Mouse (Mus musculus) bone marrow, adult 2 months (tissue): ENCODE results near the gene March8. TPM values are rescaled to one million over a fixed set of nuclear protein-coding genes. Genes with fewer than 3 reads are reported as not detected.

Source experiments
- H3K27ac ChIP-seq: fragments of 200-500 bp; 2 replicates; pipeline ENCODE4 v1.5.1; 2012; ENCODE audit warnings: low read depth, mild to moderate bottlenecking, control low read depth, inconsistent platforms, low read length; ENCODE audit not compliant: control insufficient read depth, poor library complexity, insufficient read depth
- H3K4me1 ChIP-seq: fragments of 200-500 bp; 2 replicates; pipeline ENCODE4 v1.6.1; 2011; ENCODE audit warnings: low read length; ENCODE audit not compliant: control insufficient read depth, insufficient read depth
- H3K4me3 ChIP-seq: fragments of 200-500 bp; replicated peaks from 2 replicates; pipeline ENCODE3; 2011; ENCODE audit warnings: mild to moderate bottlenecking, low read depth, low read length, control low read depth; ENCODE audit not compliant: control insufficient read depth
- CTCF ChIP-seq: fragments of 200-500 bp; IDR thresholded peaks from 2 replicates; pipeline ENCODE4 v1.5.1; 2011; ENCODE audit warnings: low read length, control low read depth; ENCODE audit not compliant: control insufficient read depth, insufficient read depth
- POLR2A ChIP-seq: fragments of 200-500 bp; IDR thresholded peaks from 2 replicates; pipeline ENCODE4 v1.6.1; 2011; ENCODE audit warnings: low read depth, mild to moderate bottlenecking, control low read depth, low read length, borderline replicate concordance; ENCODE audit not compliant: control insufficient read depth
- WGBS: fragments of 180-500 bp; shearing (Covaris S2); methylation state at CpG from one replicate; pipeline ENCODE4 v1.1.7; 2018; 5-methylcytosine and 5-hydroxymethylcytosine counted together
- polyA plus RNA-seq: library from polyadenylated mRNA; stranded (reverse); fragments of >200 nt; gene quantifications from 2 replicates; pipeline ENCODE4 v1.2.4, GENCODE M21; 2011; ENCODE audit warnings: low replicate concordance; ENCODE audit not compliant: missing spikeins, insufficient read depth, insufficient read length

The March8 gene
- 61.5 and 67.5 TPM in 2 replicates for polyA plus RNA-seq

DNA sequence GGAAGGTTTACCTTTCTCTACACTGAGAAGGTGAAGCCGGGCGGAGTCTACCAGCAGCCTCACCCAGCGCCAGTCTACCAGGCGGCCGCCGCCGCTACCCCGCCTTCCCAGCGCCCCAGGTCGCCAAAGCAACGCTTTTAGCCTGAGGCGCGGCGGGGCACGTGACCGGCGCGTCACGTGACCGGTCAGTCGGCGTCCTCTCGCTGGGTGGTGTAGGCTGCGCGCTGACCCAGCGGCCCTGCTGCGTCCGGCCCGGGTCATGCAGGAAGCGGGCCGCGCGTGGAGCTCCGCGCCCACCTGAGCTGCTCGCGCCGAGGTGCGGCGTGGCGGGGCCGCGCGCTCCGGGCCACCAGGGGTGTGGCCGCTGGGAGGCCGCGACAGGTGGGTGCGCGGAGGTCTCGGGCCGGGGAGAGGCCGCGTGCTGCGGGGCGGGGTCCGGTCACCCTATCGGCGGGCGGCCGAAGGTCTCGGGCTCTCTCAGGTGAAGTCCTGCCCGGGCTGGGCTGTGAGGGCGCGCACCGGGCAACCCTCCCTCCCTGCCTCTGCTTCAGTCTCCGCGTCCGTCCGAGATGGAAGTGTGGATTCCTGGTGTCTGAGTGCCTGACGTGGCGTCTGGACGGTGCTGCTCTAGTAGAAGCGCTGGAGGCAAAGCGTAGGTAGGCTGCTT lies at the start of gene March8:
TSS of gene March8 (plus strand) at position 190 of the 667 bp plus-strand sequence.
- TF ChIP-seq CTCF (no peak), POLR2A (peak; percentile 41; the same call in 1 of the 2 replicates)
- H3K4me1 ChIP-seq: no peaks in the 10 kb centered on the region; the same call in 1 of the 2 replicates
- H3K4me3 ChIP-seq: peak within 1 kb of the TSS; percentile 82
- peak within 1 kb of the TSS; percentile 73 for H3K27ac ChIP-seq
- WGBS: under 1% methylated on average over 75 of the region's 75 CpGs

DNA sequence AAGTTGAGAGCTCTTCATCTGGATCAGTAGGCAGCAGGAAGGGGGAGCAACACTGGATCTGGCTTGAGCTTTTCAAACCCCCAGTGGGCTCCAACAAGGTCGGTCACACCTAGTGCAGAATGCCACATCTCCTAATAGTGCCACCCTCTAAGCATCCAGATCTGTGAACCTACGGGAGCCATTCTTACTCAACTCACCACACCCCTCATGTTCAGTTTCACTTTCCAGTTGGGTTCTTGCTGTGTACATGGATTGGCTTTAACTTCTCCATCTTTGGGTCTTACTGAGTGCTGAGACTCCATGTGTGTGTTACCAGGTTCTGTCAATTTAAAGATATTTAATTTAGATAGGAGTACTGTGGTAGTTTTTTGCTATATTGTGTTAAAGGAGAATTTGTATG lies 26.4 kb upstream of the March8 start:
- H3K4me1 ChIP-seq: no peaks in the 10 kb centered on the region

GRCm38 (mm10) chr6:116319259-116319658 lies 18.6 kb upstream of the March8 start:
- no peak overlapping the region for H3K4me3 ChIP-seq
- no peak overlapping the region for H3K27ac ChIP-seq
- no peaks in the 10 kb centered on the region for H3K4me1 ChIP-seq
- WGBS: 68% methylated on average over 3 of the region's 3 CpGs
- TF ChIP-seq POLR2A (no peak), CTCF (no peak)

More for the DNA sequence above, 26.4 kb upstream of the March8 start:
- Histone ChIP-seq H3K4me3 (no peak overlapping the region), H3K27ac (no peak overlapping the region)
- 65% methylated on average over 2 of the region's 2 CpGs for WGBS
- no peak for TF ChIP-seq POLR2A
- no peak for TF ChIP-seq CTCF

- TF ChIP-seq CTCF (no peak), POLR2A (no peak)
- 92% methylated on average over 3 of the region's 3 CpGs for WGBS
- no peaks in the 10 kb centered on the region for H3K4me1 ChIP-seq
Observed at GRCm38 (mm10) chr6:116326641-116327040, 11.2 kb upstream of the March8 start.

GRCm38 (mm10) chr6:116331396-116331795 lies 6.4 kb upstream of the March8 start:
- 72% methylated on average over 2 of the region's 2 CpGs for WGBS
- Histone ChIP-seq H3K27ac (no peak overlapping the region), H3K4me3 (no peak overlapping the region), H3K4me1 (no peaks in the 10 kb centered on the region)
- TF ChIP-seq POLR2A: no peak
- TF ChIP-seq CTCF: no peak

More at GRCm38 (mm10) chr6:116326641-116327040, 11.2 kb upstream of the March8 start:
- no peak overlapping the region for H3K4me3 ChIP-seq
- no peak overlapping the region for H3K27ac ChIP-seq

GRCm38 (mm10) chr6:116337466-116337834 lies 374 bp upstream of the March8 start:
- Histone ChIP-seq H3K27ac (peak overlapping the region; percentile 73; the same call in 1 of the 2 replicates), H3K4me1 (no peaks in the 10 kb centered on the region; the same call in 1 of the 2 replicates), H3K4me3 (peak overlapping the region; percentile 82)
- no peak for TF ChIP-seq POLR2A
- TF ChIP-seq CTCF: no peak
- WGBS: 2% methylated on average over 7 of the region's 7 CpGs

- WGBS: 6% methylated on average over 8 of the region's 8 CpGs
- peak overlapping the region; percentile 82 for H3K4me3 ChIP-seq
- TF ChIP-seq POLR2A (no peak), CTCF (no peak)
- no peaks in the 10 kb centered on the region; the same call in 1 of the 2 replicates for H3K4me1 ChIP-seq
- peak overlapping the region; percentile 73 for H3K27ac ChIP-seq
Observed at GRCm38 (mm10) chr6:116338520-116338919, 696 bp downstream of the March8 start.

DNA sequence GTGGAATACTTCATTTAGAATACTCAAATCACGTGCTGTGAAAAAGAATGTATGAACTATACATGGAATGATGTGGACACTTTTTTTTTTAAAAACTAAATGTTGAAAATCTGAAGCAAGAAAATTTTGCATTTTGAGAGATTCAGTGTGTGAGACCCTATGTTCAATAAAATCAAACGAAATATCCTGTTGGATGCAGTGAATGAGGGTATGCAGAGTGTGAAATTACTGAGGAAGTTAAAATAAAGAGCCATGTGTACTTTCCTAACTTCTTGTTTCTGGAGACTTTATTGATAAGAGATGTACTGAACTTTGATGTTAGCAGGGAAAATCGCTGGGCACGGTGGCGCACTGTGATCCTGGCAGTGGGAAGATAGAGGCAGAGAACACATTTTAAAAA lies 1.3 kb downstream of the March8 start:
- WGBS: 77% methylated on average over 5 of the region's 5 CpGs
- no peak for TF ChIP-seq POLR2A
- TF ChIP-seq CTCF: no peak
- no peak overlapping the region for H3K27ac ChIP-seq
- no peaks in the 10 kb centered on the region; the same call in 1 of the 2 replicates for H3K4me1 ChIP-seq
- H3K4me3 ChIP-seq: peak overlapping the region; percentile 66

DNA sequence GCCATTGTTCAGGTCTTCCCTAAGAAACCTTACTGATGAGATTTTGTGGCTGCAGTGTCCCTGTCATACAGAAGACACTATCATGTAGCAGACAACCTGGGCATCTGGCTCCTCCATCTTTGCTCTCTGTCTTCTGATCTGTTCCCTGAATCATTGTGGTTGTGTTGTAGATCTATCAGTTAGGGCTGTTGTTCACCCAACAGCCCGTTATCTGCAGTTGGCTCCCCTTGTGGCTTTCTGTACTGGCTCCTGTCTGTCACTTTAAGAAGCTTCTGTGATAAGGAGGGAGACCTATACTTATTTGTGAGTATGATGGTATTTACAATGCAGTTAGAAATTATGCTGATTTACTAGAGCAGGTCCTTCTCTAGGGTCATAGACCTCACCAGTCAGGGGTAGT lies 2.7 kb downstream of the March8 start:
- TF ChIP-seq CTCF (no peak), POLR2A (no peak)
- 47% methylated on average over 1 of the region's 1 CpGs for WGBS
- Histone ChIP-seq H3K4me1 (no peaks in the 10 kb centered on the region; the same call in 1 of the 2 replicates), H3K27ac (no peak overlapping the region), H3K4me3 (no peak overlapping the region)
